Mouse (Mus musculus) cerebellum, adult 2 months (tissue): Measurements from ENCODE around the gene Aass. TPM values are rescaled to one million over a fixed set of nuclear protein-coding genes. Genes with fewer than 3 reads are reported as not detected.
A peak's percentile ranks its signal among the peaks of the same experiment; 100 is the strongest.
"Not testable (repeated sequence)": the region's sequence is repeated elsewhere in the genome, so short reads cannot be mapped to it uniquely, and the experiment has no call there.

Experiments used
- DNase-seq, 2 experiments: peaks; one replicate each; pipeline ENCODE4 v3.0.0; 2021
- H3K27ac ChIP-seq: fragments of 200-500 bp; 2 replicates; pipeline ENCODE4 v1.5.1; 2012; ENCODE audit warnings: low read length, control low read depth, inconsistent platforms; ENCODE audit not compliant: insufficient read depth
- H3K27me3 ChIP-seq: fragments of 200-500 bp; 2 replicates; pipeline ENCODE4 v1.6.1; 2012; ENCODE audit warnings: inconsistent platforms, mild to moderate bottlenecking, low read length, moderate library complexity; ENCODE audit not compliant: control insufficient read depth, insufficient read depth
- H3K4me1 ChIP-seq: fragments of 200-500 bp; 2 replicates; pipeline ENCODE4 v1.6.1; 2011; ENCODE audit warnings: low read length; ENCODE audit not compliant: control insufficient read depth, insufficient read depth
- H3K4me3 ChIP-seq: fragments of 200-500 bp; replicated peaks from 2 replicates; pipeline ENCODE3; 2011; ENCODE audit warnings: mild to moderate bottlenecking, low read depth, low read length, control low read depth; ENCODE audit not compliant: insufficient read depth
- CTCF ChIP-seq: fragments of 200-500 bp; IDR thresholded peaks from 2 replicates; pipeline ENCODE4 v1.5.1; 2011; ENCODE audit warnings: low read depth, mild to moderate bottlenecking, control low read depth, low read length, moderate library complexity, borderline replicate concordance; ENCODE audit not compliant: insufficient read depth
- POLR2A ChIP-seq: fragments of 200-500 bp; IDR thresholded peaks from 2 replicates; pipeline ENCODE4 v1.6.1; 2011; ENCODE audit warnings: low read length, control low read depth, borderline replicate concordance; ENCODE audit not compliant: insufficient read depth
- WGBS: fragments of 180-500 bp; shearing (Covaris S2); methylation state at CpG from one replicate; pipeline ENCODE4 v1.1.7; 2018; 5-methylcytosine and 5-hydroxymethylcytosine counted together
- polyA plus RNA-seq: library from polyadenylated mRNA; depleted of rRNA; stranded (reverse); fragments of >200 nt; gene quantifications from 2 replicates; pipeline ENCODE4 v1.2.3, GENCODE M21; 2012; rRNA removed

Aass gene
- polyA plus RNA-seq = 2.3 and 2.6 TPM in 2 replicates

DNA sequence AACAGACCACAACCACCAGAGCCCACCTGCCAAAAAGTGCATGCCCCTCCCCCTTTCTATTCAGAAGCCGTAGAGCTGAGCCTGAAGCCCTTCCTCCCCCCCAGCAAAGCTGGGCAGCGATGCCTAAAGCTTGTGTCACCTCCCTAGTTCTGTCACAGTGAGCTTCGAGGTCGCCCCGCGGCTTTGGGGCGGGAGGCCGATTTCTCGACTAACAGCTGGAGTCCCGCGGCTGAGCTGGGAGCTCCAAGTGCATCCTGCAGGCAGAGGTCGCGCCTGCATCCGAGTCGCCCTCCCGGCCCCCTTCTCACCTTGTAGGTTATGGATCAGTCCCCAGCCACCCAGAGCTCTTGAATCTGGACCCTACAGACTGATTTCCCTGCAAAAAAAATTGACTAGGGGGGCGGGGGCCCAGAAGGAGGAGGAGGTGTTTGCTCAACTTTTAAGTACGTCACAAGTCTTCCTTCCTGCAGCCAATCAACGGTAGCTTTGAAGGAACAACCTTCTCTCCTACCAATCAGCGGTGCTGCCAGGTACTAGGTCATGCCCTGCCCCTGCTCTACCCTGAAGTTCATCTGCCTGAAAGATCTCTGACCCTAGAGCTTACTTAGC, at the start of gene Aass:
Gene Aass, minus strand, starts transcription at position 414 of the 609 bp plus-strand sequence.
- Histone ChIP-seq H3K27ac (no peak within 1 kb of the TSS), H3K27me3 (no peaks in the 10 kb centered on the region; the same call in 1 of the 2 replicates), H3K4me3 (no peak within 1 kb of the TSS), H3K4me1 (no peaks in the 10 kb centered on the region)
- peak; percentile 3 to 7 for DNase-seq
- TF ChIP-seq CTCF = no peak
- no peak for TF ChIP-seq POLR2A
- WGBS = under 1% methylated on average over 20 of the region's 20 CpGs

- DNase-seq = peak; percentile 22 to 26
- H3K27me3 ChIP-seq = no peaks in the 10 kb centered on the region
- no peak overlapping the region for H3K27ac ChIP-seq
- no peaks in the 10 kb centered on the region for H3K4me1 ChIP-seq
- TF ChIP-seq POLR2A = no peak
- peak; percentile 10; the same call in 1 of the 2 replicates for TF ChIP-seq CTCF
- WGBS = 20% methylated on average over 8 of the region's 8 CpGs
- no peak overlapping the region for H3K4me3 ChIP-seq
These were observed 47.3 kb upstream of the Aass start for GRCm38 (mm10) chr6:23180096-23180495.

DNA sequence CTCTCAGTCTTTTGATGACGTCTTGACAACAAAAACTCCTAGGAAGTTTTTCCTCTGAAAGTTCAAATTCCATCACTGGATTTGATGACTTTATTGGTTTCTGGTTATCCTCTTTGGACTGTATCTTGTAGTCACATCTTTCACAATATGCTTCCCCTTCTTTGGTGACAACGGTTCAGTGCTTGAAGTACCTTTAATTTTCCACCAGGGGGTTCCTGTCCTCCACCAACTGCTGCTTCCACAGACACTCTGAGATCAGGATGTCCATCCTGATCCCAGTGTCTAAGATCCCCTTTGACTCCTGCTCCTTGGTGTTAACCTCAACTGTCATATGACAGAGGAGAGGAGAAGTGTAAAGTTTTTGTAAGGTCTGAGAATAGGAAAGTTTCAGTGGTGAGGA, 31.0 kb upstream of the Aass start:
- not testable (repeated sequence) for H3K4me3 ChIP-seq, H3K27me3 ChIP-seq, H3K4me1 ChIP-seq, H3K27ac ChIP-seq, DNase-seq
- 43% methylated on average over 2 of the region's 2 CpGs for WGBS

DNA sequence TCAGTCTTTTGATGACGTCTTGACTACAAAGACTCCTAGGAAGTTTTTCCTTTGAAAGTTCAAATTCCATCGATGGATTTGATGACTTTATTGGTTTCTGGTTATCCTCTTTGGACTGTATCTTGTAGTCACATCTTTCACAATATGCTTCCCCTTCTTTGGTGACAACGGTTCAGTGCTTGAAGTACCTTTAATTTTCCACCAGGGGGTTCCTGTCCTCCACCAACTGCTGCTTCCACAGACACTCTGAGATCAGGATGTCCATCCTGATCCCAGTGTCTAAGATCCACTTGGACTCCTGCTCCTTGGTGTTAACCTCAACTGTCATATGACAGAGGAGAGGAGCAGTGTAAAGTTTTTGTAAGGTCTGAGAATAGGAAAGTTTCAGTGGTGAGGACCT, 23.6 kb upstream of the Aass start:
- H3K27me3 ChIP-seq, DNase-seq, H3K4me1 ChIP-seq, H3K27ac ChIP-seq, H3K4me3 ChIP-seq: not testable (repeated sequence)
- 71% methylated on average over 3 of the region's 3 CpGs for WGBS

GRCm38 (mm10) chr6:23153112-23153511, 20.3 kb upstream of the Aass start:
- Histone ChIP-seq H3K27me3 (no peaks in the 10 kb centered on the region), H3K4me1 (no peaks in the 10 kb centered on the region), H3K27ac (no peak overlapping the region), H3K4me3 (no peak overlapping the region)
- TF ChIP-seq CTCF = no peak
- TF ChIP-seq POLR2A = no peak
- no peak for DNase-seq
- WGBS = 87% methylated on average over 2 of the region's 2 CpGs

GRCm38 (mm10) chr6:23147221-23147620, 14.4 kb upstream of the Aass start:
- 90% methylated on average over 2 of the region's 2 CpGs for WGBS
- Histone ChIP-seq H3K4me3 (no peak overlapping the region), H3K27me3 (no peaks in the 10 kb centered on the region), H3K27ac (no peak overlapping the region), H3K4me1 (no peaks in the 10 kb centered on the region)
- DNase-seq = no peak
- no peak for TF ChIP-seq POLR2A
- no peak for TF ChIP-seq CTCF

DNA sequence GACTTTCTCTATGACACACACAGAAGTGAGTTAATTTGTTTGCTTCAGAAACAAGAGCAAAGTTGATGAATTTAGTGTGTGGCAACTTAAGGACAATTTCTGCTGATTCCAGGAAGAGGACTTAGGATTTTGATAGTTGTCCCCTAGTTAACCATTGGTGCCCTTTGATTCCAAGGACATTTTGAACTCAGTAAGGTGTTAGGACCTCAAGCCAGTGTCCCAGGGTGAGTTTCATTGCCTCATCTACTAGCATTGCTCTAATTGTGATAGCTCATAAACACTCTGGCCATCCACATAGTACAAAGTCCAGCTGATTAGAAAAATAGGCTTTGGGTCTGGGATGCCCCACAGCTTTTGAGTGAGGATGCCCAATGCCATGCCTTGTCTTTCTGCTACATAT, 11.2 kb upstream of the Aass start:
- Histone ChIP-seq H3K27me3 (no peaks in the 10 kb centered on the region), H3K27ac (no peak overlapping the region), H3K4me1 (no peaks in the 10 kb centered on the region), H3K4me3 (no peak overlapping the region)
- DNase-seq = no peak
- TF ChIP-seq POLR2A (no peak), CTCF (no peak)

GRCm38 (mm10) chr6:23131015-23131414, 1.8 kb downstream of the Aass start:
- H3K4me3 ChIP-seq = no peak overlapping the region
- no peaks in the 10 kb centered on the region for H3K4me1 ChIP-seq
- no peak for DNase-seq
- TF ChIP-seq POLR2A = no peak
- no peak for TF ChIP-seq CTCF
- no peaks in the 10 kb centered on the region; the same call in 1 of the 2 replicates for H3K27me3 ChIP-seq
- no peak overlapping the region for H3K27ac ChIP-seq
- 88% methylated on average over 4 of the region's 4 CpGs for WGBS
